Mouse (Mus musculus): ENCODE results near the gene Mpz. TPM values are rescaled to one million over a fixed set of nuclear protein-coding genes. Genes with fewer than 3 reads are reported as not detected.

The Mpz gene
- polyA plus RNA-seq, 1 experiment = 3.5 TPM

DNA sequence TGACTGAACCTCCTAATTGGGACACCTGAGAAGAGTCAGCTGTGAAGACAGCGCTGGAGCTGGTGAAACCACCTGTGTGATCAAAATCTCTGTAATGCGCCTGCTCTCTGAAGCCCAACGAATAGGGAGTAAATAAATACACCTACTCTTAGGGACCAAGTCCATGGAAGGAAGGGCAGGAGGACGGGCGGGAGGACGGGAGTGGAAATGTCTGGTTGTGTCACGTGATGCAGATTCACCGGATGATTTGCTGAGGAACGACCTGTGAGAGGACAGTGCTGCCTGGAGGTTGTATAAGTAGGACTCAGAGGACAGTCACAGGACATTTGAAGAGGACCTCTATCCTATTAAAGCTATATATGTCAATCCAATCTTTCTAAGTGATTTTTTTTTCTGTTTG lies 40.9 kb upstream of the Mpz start:
- TF ChIP-seq CTCF (conservative IDR thresholded peaks at IDR 0.05; ENCODE audit: insufficient read depth, insufficient read length, low read depth, low read length) (no peak), POLR2A (IDR thresholded peaks at IDR 0.05; ENCODE audit: low read depth, low read length) (no peak)
- Histone ChIP-seq H3K27ac (ENCODE audit: insufficient read depth, low read depth, low read length) (no peak overlapping the region), H3K4me3 (ENCODE audit: insufficient read depth, low read depth, low read length) (no peak overlapping the region), H3K36me3 (ENCODE audit: control insufficient read depth, insufficient read depth, low read length) (no peaks in the 10 kb centered on the region), H3K4me1 (ENCODE audit: control insufficient read depth, insufficient read depth, low read length) (peaks cover 3% of the 10 kb centered on the region; the same call in 1 of the 2 replicates), H3K27me3 (replicated peaks; ENCODE audit: control insufficient read depth, insufficient read depth, low read length) (no peaks in the 10 kb centered on the region)
- peak; percentile 59 for DNase-seq
- 55% methylated on average over 9 of the region's 9 CpGs for WGBS

DNA sequence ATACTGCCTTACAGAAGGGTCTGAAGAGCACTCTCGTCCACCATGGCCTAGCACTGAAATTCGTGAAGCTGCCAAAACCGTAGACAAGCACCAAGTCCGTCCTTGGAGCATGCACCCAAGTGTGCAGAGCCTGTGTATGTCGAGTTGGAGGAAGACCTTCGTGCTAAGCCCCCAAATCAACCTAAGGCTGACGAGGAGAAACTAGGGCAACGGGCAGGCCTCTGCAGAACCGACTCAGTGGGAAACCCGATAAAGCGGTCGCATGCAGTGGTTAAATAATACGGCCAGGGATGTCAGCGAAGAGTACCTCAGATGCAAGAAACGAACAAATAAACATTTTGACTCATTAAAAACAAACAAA lies 39.9 kb upstream of the Mpz start:
- no peak for TF ChIP-seq CTCF (conservative IDR thresholded peaks at IDR 0.05; ENCODE audit: insufficient read depth, insufficient read length, low read depth, low read length)
- TF ChIP-seq POLR2A (IDR thresholded peaks at IDR 0.05; ENCODE audit: low read depth, low read length) = no peak
- H3K27ac ChIP-seq (ENCODE audit: insufficient read depth, low read depth, low read length) = no peak overlapping the region
- 32% methylated on average over 15 of the region's 15 CpGs for WGBS
- peak overlapping the region; percentile 71; the same call in 1 of the 2 replicates for H3K4me3 ChIP-seq (ENCODE audit: insufficient read depth, low read depth, low read length)
- no peaks in the 10 kb centered on the region for H3K27me3 ChIP-seq (replicated peaks; ENCODE audit: control insufficient read depth, insufficient read depth, low read length)
- H3K36me3 ChIP-seq (ENCODE audit: control insufficient read depth, insufficient read depth, low read length) = no peaks in the 10 kb centered on the region
- DNase-seq = no peak
- peaks cover 3% of the 10 kb centered on the region; the same call in 1 of the 2 replicates for H3K4me1 ChIP-seq (ENCODE audit: control insufficient read depth, insufficient read depth, low read length)

DNA sequence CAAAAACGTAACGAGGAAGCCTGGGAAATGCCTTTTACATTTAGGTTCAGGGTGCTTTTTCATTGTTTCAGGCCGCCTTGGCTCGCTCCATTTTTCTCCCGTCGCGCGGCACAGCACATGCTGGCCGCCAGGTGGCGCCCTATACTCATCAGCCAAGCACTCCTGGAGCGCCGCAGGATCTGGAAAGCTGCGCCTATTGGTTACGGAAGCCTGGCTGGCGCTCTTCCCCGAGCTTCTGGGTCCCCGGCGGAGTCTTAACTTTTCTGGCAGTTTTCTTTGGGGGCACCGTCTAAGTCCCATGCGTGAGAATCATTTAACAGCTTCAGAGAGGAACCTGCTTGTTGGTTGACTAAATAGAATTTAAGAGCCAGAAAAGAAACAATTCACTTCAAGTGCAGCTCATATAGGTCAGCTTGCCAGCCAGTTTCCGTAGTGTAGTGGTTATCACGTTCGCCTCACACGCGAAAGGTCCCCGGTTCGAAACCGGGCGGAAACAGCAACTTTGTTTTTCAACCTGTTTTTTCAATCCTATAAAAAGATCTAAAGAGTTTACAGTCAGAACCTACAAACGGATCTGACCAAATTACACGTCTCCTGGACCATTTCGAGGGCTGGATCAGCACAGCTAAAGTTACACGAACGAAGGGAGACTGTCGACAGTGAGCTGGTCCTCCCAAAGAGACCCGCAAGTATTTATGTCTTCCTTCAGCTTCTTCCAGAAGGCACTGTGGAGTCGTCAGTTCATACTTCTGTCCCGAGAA lies 39.3 kb upstream of the Mpz start:
- Histone ChIP-seq H3K4me1 (ENCODE audit: control insufficient read depth, insufficient read depth, low read length) (peaks cover 3% of the 10 kb centered on the region; the same call in 1 of the 2 replicates), H3K36me3 (ENCODE audit: control insufficient read depth, insufficient read depth, low read length) (no peaks in the 10 kb centered on the region), H3K27me3 (replicated peaks; ENCODE audit: control insufficient read depth, insufficient read depth, low read length) (no peaks in the 10 kb centered on the region), H3K27ac (ENCODE audit: insufficient read depth, low read depth, low read length) (peak overlapping the region; percentile 87), H3K4me3 (ENCODE audit: insufficient read depth, low read depth, low read length) (peak overlapping the region; percentile 71)
- WGBS = under 1% methylated on average over 38 of the region's 38 CpGs
- no peak for TF ChIP-seq POLR2A (IDR thresholded peaks at IDR 0.05; ENCODE audit: low read depth, low read length)
- peak; percentile 86 for TF ChIP-seq CTCF (conservative IDR thresholded peaks at IDR 0.05; ENCODE audit: insufficient read depth, insufficient read length, low read depth, low read length)
- peak; percentile 97 for DNase-seq

DNA sequence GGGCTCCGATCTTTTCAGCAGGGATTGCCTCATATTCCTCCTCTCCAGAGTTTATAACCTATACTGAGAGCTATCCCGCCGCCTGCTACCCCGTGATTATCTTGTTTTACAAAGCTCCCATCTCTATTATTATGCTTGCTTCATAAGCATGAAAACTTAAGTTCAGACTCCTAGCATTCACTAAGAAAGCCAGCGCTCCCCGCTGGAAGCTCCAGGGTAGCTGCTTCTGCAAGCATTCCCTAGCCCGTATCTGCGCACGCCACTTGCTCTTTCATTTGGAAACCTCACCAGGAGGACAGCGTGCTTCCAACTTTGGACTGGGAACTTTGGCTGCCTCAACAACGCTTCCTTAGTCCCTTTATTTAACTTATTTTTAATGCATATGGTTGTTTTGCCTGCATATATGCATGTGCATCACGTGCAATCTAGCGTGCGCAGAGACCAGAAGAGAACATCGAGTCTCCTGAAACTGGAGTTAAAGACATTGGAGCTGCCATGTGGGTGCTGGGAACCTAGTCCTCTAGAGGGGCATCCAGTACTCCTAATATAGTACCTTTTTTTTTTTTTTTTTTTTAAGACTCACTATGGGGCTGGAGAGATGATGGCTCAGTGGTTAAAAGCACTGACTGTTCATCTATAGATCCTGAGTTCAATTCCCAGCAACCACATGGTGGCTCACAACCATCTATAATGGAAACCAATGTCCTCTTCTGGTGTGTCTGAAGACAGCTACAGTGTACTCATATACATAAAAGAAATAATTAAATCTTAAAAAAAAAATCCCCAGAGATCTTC lies 38.5 kb upstream of the Mpz start:
- H3K4me1 ChIP-seq (ENCODE audit: control insufficient read depth, insufficient read depth, low read length) = peaks cover 3% of the 10 kb centered on the region; the same call in 1 of the 2 replicates
- H3K27ac ChIP-seq (ENCODE audit: insufficient read depth, low read depth, low read length) = peak overlapping the region; percentile 87
- WGBS = 5% methylated on average over 15 of the region's 15 CpGs
- no peaks in the 10 kb centered on the region for H3K27me3 ChIP-seq (replicated peaks; ENCODE audit: control insufficient read depth, insufficient read depth, low read length)
- peak overlapping the region; percentile 71 for H3K4me3 ChIP-seq (ENCODE audit: insufficient read depth, low read depth, low read length)
- DNase-seq = peak; percentile 73
- TF ChIP-seq POLR2A (IDR thresholded peaks at IDR 0.05; ENCODE audit: low read depth, low read length) (no peak), CTCF (conservative IDR thresholded peaks at IDR 0.05; ENCODE audit: insufficient read depth, insufficient read length, low read depth, low read length) (no peak)
- no peaks in the 10 kb centered on the region for H3K36me3 ChIP-seq (ENCODE audit: control insufficient read depth, insufficient read depth, low read length)

DNA sequence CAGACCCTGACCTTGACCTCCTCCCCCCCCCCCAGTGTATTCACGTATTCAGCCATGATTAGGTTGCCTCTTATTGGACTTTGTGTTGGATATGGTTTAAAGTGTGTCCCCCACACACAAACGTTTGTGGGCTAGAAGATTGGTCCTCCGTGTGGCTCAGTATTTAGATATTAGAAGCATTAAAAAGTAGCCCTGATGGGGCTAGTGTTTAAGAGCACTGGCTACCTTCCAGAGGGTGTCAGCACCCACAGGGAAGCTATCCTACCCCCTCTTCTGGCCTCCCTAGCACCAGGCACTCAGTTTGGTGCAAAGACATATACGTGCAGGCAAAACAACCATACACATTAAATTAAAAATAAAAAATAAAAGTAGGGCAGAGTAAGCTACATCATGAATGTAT lies 37.5 kb upstream of the Mpz start:
- no peak overlapping the region for H3K27ac ChIP-seq (ENCODE audit: insufficient read depth, low read depth, low read length)
- no peak overlapping the region for H3K4me3 ChIP-seq (ENCODE audit: insufficient read depth, low read depth, low read length)
- peaks cover 3% of the 10 kb centered on the region; the same call in 1 of the 2 replicates for H3K4me1 ChIP-seq (ENCODE audit: control insufficient read depth, insufficient read depth, low read length)
- WGBS = 79% methylated on average over 4 of the region's 4 CpGs
- no peaks in the 10 kb centered on the region for H3K27me3 ChIP-seq (replicated peaks; ENCODE audit: control insufficient read depth, insufficient read depth, low read length)
- DNase-seq = no peak
- no peak for TF ChIP-seq POLR2A (IDR thresholded peaks at IDR 0.05; ENCODE audit: low read depth, low read length)
- TF ChIP-seq CTCF (conservative IDR thresholded peaks at IDR 0.05; ENCODE audit: insufficient read depth, insufficient read length, low read depth, low read length) = no peak
- no peaks in the 10 kb centered on the region for H3K36me3 ChIP-seq (ENCODE audit: control insufficient read depth, insufficient read depth, low read length)

- Histone ChIP-seq H3K4me1 (ENCODE audit: control insufficient read depth, insufficient read depth, low read length) (peaks cover 3% of the 10 kb centered on the region; the same call in 1 of the 2 replicates), H3K27ac (ENCODE audit: insufficient read depth, low read depth, low read length) (peak within 1 kb of the TSS; percentile 91), H3K27me3 (replicated peaks; ENCODE audit: control insufficient read depth, insufficient read depth, low read length) (no peaks in the 10 kb centered on the region), H3K4me3 (ENCODE audit: insufficient read depth, low read depth, low read length) (peak within 1 kb of the TSS; percentile 82), H3K36me3 (ENCODE audit: control insufficient read depth, insufficient read depth, low read length) (no peaks in the 10 kb centered on the region)
- 1% methylated on average over 24 of the region's 24 CpGs for WGBS
- peak; percentile 95 for DNase-seq
- peak; percentile 34 for TF ChIP-seq POLR2A (IDR thresholded peaks at IDR 0.05; ENCODE audit: low read depth, low read length)
- no peak for TF ChIP-seq CTCF (conservative IDR thresholded peaks at IDR 0.05; ENCODE audit: insufficient read depth, insufficient read length, low read depth, low read length)
Observed at GRCm38 (mm10) chr1:171113873-171114299, 36.6 kb upstream of the Mpz start, which contains the start of gene Cfap126. Cfap126 (plus strand) TSS chr1:171113918.

DNA sequence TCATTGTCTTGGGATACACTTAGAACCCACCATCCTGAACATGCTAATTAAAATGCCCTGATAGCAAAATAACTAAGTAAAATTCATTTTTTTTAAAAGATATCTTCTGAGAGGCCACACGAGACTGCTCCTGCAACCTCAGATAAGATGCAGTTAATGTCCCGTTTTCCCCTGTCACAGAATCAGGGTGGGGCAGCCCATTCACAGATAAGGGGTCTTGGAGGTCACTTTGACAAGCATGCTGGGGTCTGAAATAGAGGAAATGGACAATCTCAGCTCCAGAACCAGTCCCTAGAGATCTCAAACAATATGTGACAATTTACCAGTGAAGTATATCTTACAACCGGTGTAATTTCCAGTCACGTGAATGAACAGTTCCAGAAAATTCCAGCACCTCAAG lies 34.2 kb upstream of the Mpz start:
- no peaks in the 10 kb centered on the region; the same call in 1 of the 2 replicates for H3K4me1 ChIP-seq (ENCODE audit: control insufficient read depth, insufficient read depth, low read length)

More for the DNA sequence above, 34.2 kb upstream of the Mpz start:
- Histone ChIP-seq H3K36me3 (ENCODE audit: control insufficient read depth, insufficient read depth, low read length) (no peaks in the 10 kb centered on the region), H3K27me3 (replicated peaks; ENCODE audit: control insufficient read depth, insufficient read depth, low read length) (no peaks in the 10 kb centered on the region), H3K4me3 (ENCODE audit: insufficient read depth, low read depth, low read length) (no peak overlapping the region), H3K27ac (ENCODE audit: insufficient read depth, low read depth, low read length) (no peak overlapping the region)
- DNase-seq = no peak
- TF ChIP-seq POLR2A (IDR thresholded peaks at IDR 0.05; ENCODE audit: low read depth, low read length) (no peak), CTCF (conservative IDR thresholded peaks at IDR 0.05; ENCODE audit: insufficient read depth, insufficient read length, low read depth, low read length) (no peak)
- 78% methylated on average over 4 of the region's 4 CpGs for WGBS

Data from kidney, adult 2 months (tissue).